Mouse (Mus musculus) heart, embryonic 16.5 days (tissue): ENCODE data around the gene Chd3. TPM values are rescaled to one million over a fixed set of nuclear protein-coding genes. Genes with fewer than 3 reads are reported as not detected.

Experiments
- ATAC-seq: fragments of 200-750 bp; cut with Nextera tagmentation; replicated peaks from 2 replicates; pipeline ENCODE4 v1.8.0; 2017; ENCODE audit warnings: moderate number of reproducible peaks; ENCODE audit not compliant: insufficient read depth, low FRiP score; ENCODE audit errors: extremely low read depth
- H3K27ac ChIP-seq: fragments of 300-500 bp; sonication (generic); 2 replicates; pipeline ENCODE4 v1.5.1; 2014; ENCODE audit warnings: mild to moderate bottlenecking, low read length, control low read depth, moderate library complexity
- H3K27me3 ChIP-seq: fragments of 300-500 bp; sonication (generic); 2 replicates; pipeline ENCODE4 v1.6.1; 2014; ENCODE audit warnings: low read length, mixed read lengths; ENCODE audit not compliant: control insufficient read depth, insufficient read depth
- H3K36me3 ChIP-seq: fragments of 300-500 bp; sonication (generic); 2 replicates; pipeline ENCODE4 v1.6.1; 2014; ENCODE audit not compliant: control insufficient read depth, insufficient read depth
- H3K4me1 ChIP-seq: fragments of 300-500 bp; sonication (generic); 2 replicates; pipeline ENCODE4 v1.6.1; 2014; ENCODE audit warnings: low read length, mixed read lengths; ENCODE audit not compliant: control insufficient read depth, insufficient read depth
- H3K4me2 ChIP-seq: fragments of 300-500 bp; sonication (generic); 2 replicates; pipeline ENCODE4 v1.6.1; 2014; ENCODE audit warnings: low read depth, mild to moderate bottlenecking, control low read depth, low read length
- H3K4me3 ChIP-seq: fragments of 300-500 bp; sonication (generic); 2 replicates; pipeline ENCODE4 v1.5.1; 2014; ENCODE audit warnings: mild to moderate bottlenecking, control low read depth, low read length
- H3K9ac ChIP-seq: fragments of 300-500 bp; sonication (generic); 2 replicates; pipeline ENCODE4 v1.6.1; 2014; ENCODE audit warnings: low read length, control low read depth
- H3K9me3 ChIP-seq: fragments of 300-500 bp; sonication (generic); replicated peaks from 2 replicates; pipeline ENCODE4 v1.6.1; 2016; ENCODE audit warnings: low read length; ENCODE audit not compliant: control insufficient read depth
- WGBS: fragments of 180-500 bp; shearing (Covaris S2); extraction: QIAGEN DNeasy Blood & Tissue Kit; methylation state at CpG from one replicate; pipeline ENCODE4 v1.1.7; 2014; 5-methylcytosine and 5-hydroxymethylcytosine counted together
- polyA plus RNA-seq: library from polyadenylated mRNA; unstranded; fragments of >200 nt; fragmentation: Nextera tagmentation; extraction: Ambion mirVana; gene quantifications from 2 replicates; pipeline ENCODE4 v1.2.1, GENCODE M21; 2015

The Chd3 gene
- polyA plus RNA-seq, 1 experiment from 2014 or later = 13.3 TPM

DNA sequence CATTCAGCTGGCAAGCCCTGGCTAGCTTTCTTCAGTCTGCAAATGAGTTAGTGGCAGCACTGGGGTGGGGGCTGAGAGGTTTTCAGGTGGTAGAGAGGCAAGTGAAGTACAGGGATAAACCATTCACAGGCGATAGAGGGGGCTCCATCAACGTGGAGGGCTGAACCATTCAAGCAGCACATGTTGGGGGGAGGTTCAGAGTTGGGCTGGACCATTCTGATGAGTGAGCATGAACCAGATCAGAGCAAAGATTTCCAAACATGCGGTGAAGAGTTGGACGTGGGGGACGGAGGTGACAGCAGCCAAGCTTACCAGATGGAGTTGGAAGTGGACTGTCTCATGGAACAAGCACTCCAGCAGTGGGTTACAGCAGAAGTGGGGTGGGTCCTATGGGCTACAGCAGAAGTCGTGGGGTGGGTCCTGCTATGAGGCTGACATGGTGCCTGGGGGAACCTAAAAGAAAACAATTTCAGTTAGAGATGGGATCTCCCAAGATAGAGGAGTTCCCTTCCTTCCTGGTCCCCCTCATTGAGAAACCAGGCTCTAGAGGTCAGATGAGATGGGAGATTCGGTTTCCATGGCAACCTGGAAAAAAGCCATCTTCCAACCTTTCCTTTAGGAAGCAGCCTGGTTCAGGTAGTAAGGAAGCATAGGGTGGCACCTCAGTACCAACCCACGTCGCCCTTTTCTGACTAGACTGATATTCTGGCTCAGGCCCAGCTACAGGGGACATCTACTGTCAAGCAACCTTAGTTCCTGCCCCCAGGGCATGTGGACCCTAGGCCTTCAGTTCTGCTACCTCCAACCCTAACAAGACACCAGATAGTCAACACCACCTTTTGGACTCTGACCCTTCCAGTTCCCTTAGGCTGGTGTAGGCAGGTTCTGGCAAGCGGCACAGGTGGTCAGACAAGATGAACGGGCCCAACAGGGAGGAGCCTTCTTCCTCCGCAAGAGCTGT lies 44.3 kb upstream of the Chd3 start, which contains the start of gene Kdm6b:
TSS of gene Kdm6b (minus strand) at position 455 of the 961 bp plus-strand sequence.
- no peaks in the 10 kb centered on the region for H3K27me3 ChIP-seq
- no peaks in the 10 kb centered on the region for H3K9me3 ChIP-seq
- ATAC-seq = no peak
- peaks cover 52% of the 10 kb centered on the region for H3K4me1 ChIP-seq
- peak within 1 kb of the TSS; percentile 79 for H3K4me3 ChIP-seq
- H3K9ac ChIP-seq = peak within 1 kb of the TSS; percentile 91
- H3K36me3 ChIP-seq = peaks cover 6% of the 10 kb centered on the region; the same call in 1 of the 2 replicates
- H3K27ac ChIP-seq = peak within 1 kb of the TSS; percentile 99
- H3K4me2 ChIP-seq = peak within 1 kb of the TSS; percentile 99
- 39% methylated on average over 12 of the region's 12 CpGs for WGBS

DNA sequence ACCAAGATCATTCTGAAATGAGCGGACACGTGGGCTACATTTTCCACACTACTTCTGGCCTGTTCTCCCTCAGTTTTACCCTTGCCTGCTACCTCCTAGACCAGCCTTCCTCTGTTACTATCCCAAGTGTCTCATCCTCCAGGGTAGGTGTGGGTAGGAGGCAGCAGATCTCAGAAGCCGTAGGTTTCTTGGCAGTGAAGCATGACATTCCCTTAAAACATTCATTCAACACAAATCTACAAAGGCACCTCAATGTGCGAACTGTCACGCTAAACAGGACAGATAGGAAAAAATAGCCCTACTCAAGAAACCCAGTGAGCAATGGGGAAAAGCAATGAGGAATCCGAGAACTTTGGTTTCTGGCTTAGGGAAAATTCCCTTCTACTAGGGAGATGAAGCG lies 43.3 kb upstream of the Chd3 start:
- Histone ChIP-seq H3K4me1 (peaks cover 51% of the 10 kb centered on the region), H3K27ac (peak overlapping the region; percentile 98), H3K9me3 (no peaks in the 10 kb centered on the region), H3K27me3 (no peaks in the 10 kb centered on the region), H3K9ac (peak overlapping the region; percentile 91), H3K36me3 (peaks cover 8% of the 10 kb centered on the region), H3K4me3 (peak overlapping the region; percentile 68), H3K4me2 (peak overlapping the region; percentile 29)
- 61% methylated on average over 7 of the region's 7 CpGs for WGBS
- ATAC-seq = no peak

DNA sequence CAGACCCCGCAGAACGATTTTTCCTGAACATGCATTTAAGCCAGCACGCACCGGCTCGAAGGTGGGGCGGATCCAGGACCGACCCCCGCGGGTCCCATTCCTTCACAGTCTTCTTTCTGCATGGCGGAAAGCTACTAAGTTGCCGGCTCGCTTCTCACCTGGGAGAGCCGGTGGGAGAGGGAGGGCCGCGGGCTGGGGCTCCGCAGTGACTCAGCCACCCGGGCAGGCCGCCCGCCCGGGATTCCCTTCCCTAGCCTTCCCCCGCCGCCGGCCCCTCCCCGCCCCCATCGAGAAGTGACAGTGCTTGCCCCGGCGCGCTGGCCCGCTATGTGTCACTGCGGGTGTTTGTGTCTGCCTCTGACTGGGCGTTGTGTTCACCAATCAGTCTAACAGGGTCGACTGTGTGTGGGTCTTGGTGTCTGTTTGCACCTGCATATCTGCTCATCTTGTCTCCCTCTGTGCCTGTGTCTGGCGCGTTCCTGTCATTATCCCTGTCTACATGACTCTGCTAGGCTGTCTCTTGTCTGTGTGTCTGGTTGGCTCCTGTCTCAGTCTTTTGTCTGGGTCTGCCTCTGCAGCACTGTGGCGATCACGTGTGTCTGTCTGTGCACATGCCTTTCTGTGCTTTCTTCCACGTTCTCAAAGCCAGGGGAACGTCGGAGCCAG lies 42.5 kb upstream of the Chd3 start:
- H3K9ac ChIP-seq = peak overlapping the region; percentile 91
- H3K9me3 ChIP-seq = no peaks in the 10 kb centered on the region
- peak overlapping the region; percentile 98 for H3K27ac ChIP-seq
- peak overlapping the region; percentile 98 for H3K4me2 ChIP-seq
- H3K36me3 ChIP-seq = peaks cover 16% of the 10 kb centered on the region
- ATAC-seq = peak; percentile 15
- under 1% methylated on average over 39 of the region's 39 CpGs for WGBS
- H3K27me3 ChIP-seq = no peaks in the 10 kb centered on the region
- H3K4me1 ChIP-seq = peaks cover 45% of the 10 kb centered on the region
- peak overlapping the region; percentile 68 for H3K4me3 ChIP-seq

DNA sequence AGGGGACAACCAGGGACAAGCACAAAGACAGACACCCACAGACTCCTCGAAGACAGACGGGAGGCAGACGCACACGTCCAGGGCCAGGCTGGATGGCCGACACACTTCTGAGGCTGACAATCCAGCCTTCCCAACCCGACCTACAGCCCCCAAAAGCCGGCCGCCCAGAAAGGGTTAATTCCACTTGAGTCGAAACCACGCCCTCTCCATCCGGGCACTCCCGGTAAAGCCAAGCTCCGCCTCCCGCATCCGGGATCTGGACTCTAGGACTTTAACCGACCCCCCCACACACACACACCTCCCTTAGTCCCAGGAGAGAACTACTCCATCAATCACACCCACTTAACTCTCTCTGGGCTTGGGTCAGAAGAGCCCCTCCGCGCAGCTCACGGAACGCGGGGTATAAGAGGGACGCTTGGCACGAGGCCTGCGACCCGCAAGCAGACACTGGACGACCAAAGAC lies 41.9 kb upstream of the Chd3 start:
- Histone ChIP-seq H3K4me3 (peak overlapping the region; percentile 68), H3K4me1 (peaks cover 42% of the 10 kb centered on the region)
- WGBS = under 1% methylated on average over 26 of the region's 26 CpGs

DNA sequence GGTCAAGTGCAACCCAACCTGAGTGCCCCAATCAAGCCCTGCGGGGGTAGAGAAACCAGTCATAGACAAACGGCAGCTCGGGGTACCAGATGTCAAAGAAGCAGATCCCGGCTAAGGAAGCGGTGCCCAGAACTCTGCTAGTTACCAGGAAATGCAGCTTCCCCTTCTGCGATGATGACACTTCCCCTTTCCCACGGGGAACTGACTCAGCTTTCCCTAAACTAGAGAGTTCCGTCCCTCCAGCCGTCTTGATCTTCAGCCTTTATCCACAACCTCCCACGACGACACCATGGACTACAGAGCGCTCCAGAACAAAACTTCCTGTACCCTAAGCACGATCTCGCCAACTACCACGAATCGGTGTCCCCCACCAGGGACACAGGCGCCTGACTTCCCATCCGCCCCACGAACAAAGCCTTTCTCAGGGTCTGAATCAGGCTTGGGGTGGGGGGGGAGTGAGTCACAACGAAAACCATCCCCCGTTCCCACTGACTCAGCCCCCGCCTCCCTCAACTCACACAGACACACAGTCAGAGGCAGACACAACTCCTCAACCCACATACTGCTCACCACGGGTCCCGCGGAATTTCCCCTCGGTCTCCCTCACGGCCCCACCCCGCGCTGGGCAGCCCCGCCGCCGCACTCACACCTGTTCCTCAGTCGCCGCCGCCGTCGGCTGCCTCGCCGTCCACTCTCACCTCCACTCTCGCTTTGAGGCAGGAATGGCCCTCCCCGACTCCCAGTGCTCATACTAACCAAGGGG lies 41.3 kb upstream of the Chd3 start:
- Histone ChIP-seq H3K9ac (peak overlapping the region; percentile 91), H3K4me3 (peak overlapping the region; percentile 68), H3K4me2 (peak overlapping the region; percentile 98), H3K27ac (peak overlapping the region; percentile 98), H3K9me3 (no peaks in the 10 kb centered on the region), H3K36me3 (peaks cover 28% of the 10 kb centered on the region), H3K4me1 (peaks cover 42% of the 10 kb centered on the region), H3K27me3 (no peaks in the 10 kb centered on the region)
- WGBS = under 1% methylated on average over 41 of the region's 41 CpGs
- ATAC-seq = no peak

More for the DNA sequence above, 41.9 kb upstream of the Chd3 start:
- peak overlapping the region; percentile 91 for H3K9ac ChIP-seq
- peak overlapping the region; percentile 98 for H3K4me2 ChIP-seq
- ATAC-seq = peak; percentile 63
- peak overlapping the region; percentile 98 for H3K27ac ChIP-seq
- H3K27me3 ChIP-seq = no peaks in the 10 kb centered on the region
- no peaks in the 10 kb centered on the region for H3K9me3 ChIP-seq
- peaks cover 21% of the 10 kb centered on the region for H3K36me3 ChIP-seq

DNA sequence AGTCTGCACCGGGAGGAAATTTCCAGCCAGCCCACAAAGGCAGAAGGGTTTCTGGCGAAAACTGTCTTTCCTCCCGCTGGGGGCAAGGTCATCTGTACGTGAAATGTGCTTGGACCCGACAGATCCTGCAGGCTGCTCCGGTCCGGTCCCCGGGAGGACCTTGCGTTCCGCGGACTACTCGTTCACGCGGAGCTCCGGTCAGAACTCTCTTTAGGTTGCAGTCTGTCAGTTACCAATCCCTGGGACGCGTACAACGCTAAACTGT lies 40.8 kb upstream of the Chd3 start:
- H3K27ac ChIP-seq = peak overlapping the region; percentile 98
- under 1% methylated on average over 18 of the region's 18 CpGs for WGBS
- peaks cover 33% of the 10 kb centered on the region for H3K36me3 ChIP-seq
- no peaks in the 10 kb centered on the region for H3K9me3 ChIP-seq
- ATAC-seq = no peak
- H3K4me1 ChIP-seq = peaks cover 41% of the 10 kb centered on the region
- peak overlapping the region; percentile 68 for H3K4me3 ChIP-seq
- peak overlapping the region; percentile 98 for H3K4me2 ChIP-seq
- no peaks in the 10 kb centered on the region for H3K27me3 ChIP-seq
- H3K9ac ChIP-seq = peak overlapping the region; percentile 91

DNA sequence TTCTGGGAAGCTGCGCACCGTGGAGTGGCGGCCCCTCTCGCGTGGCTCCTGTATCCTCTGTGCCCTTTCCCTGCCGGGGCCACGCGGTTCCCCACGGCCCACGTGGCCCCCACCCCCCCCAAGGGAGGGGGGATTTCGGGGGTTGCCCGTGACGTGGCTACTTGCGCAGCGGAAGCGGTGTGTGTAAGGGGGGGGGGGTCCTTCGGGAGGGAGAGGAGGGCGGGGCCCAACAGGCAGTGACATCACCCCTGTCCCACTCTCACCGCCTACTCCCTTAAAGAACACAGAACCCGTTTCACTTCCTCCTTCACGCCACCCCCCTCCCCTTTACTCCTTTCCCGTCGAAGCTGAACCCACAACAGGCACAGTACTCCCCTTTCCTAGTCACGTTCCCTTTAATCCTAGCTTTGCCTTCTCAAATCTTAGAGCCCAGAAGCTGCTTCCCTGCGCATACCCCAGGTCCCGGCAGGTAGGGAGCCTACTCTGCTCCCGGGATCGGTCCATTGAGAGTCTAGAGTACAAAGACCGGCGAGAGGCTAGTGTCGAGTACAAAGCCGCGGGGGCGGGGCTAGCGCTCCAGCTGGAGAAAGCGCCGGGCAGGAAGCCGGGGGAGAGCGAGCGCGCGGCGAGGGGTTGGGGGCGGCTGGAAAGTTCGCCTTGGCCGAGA lies 40.3 kb upstream of the Chd3 start:
- Histone ChIP-seq H3K36me3 (peaks cover 37% of the 10 kb centered on the region), H3K27ac (peak overlapping the region; percentile 98), H3K4me3 (peak overlapping the region; percentile 68), H3K4me2 (peak overlapping the region; percentile 98), H3K9me3 (no peaks in the 10 kb centered on the region), H3K4me1 (peaks cover 36% of the 10 kb centered on the region), H3K27me3 (no peaks in the 10 kb centered on the region), H3K9ac (peak overlapping the region; percentile 91)
- ATAC-seq = peak; percentile 60
- under 1% methylated on average over 44 of the region's 46 CpGs for WGBS

DNA sequence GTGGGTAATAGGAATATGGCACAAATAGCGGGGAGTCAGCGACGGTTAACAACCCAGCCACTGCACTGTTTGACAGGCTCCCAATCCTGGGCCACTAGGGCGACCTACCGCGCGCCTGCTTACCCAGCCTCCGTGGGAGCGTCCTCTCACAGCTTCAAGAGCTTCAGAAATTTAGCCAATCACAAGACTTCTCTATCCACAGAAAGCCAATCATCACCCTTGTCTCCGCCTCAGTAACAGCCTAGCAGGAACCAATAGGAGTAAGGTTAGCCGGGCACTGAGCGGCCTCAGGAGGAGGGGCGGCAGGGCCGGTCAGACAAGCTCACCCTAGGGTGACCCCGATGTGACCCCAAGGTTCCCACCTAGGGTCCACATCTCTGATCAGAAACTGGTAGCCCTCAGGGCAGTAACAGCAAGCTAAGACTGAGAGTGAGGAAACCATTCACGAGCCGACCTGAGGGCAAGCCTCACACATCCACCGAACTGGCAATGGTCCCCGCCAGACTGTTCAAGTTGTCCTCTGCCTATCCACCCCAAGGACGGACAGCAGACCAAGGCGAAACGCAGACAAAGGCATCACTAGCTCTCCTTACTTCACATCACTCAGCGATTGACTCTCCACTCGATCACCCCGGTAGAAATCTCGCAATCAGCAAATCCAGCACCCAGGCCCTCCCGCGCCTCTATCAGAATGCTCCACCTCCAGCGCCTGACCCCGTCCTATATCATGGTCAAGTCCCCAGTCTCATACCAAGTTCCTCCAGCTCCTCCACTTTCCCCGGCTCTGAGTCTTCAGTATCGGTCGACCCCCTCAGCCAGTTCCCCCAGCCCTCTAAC lies 39.6 kb upstream of the Chd3 start:
- Histone ChIP-seq H3K9ac (peak overlapping the region; percentile 91), H3K4me2 (peak overlapping the region; percentile 98), H3K4me1 (peaks cover 29% of the 10 kb centered on the region), H3K27ac (peak overlapping the region; percentile 98), H3K27me3 (no peaks in the 10 kb centered on the region), H3K9me3 (no peaks in the 10 kb centered on the region), H3K4me3 (peak overlapping the region; percentile 68), H3K36me3 (peaks cover 43% of the 10 kb centered on the region)
- under 1% methylated on average over 33 of the region's 33 CpGs for WGBS
- peak; percentile 61 for ATAC-seq
